20 mouse cellular contexts compared by ENCODE assay signal in genomic region chr9:63356721-63357120, GRCm38 (mm10).
"Had no signal": no experiment of that assay in that cellular context is flagged by ENCODE, and none has a peak within 500 bp of the region (broad histone marks: within the 10 kb centered on the region; RNA-seq: fewer than 3 reads in every experiment).

No protein-coding gene starts in this region.

- H3K4me3 ChIP-seq: lung, embryonic 15.5 days; megakaryocyte, embryonic 14.5 days; midbrain, embryonic 12.5 days; neural tube, embryonic 13.5 days; neural tube, embryonic 15.5 days had no signal

- H3K4me1 ChIP-seq: lung, embryonic 15.5 days; midbrain, embryonic 12.5 days had no signal

- H3K9ac ChIP-seq: liver, postnatal 0 days; lung, embryonic 15.5 days; midbrain, embryonic 12.5 days; neural tube, embryonic 13.5 days; neural tube, embryonic 15.5 days had no signal

- DNase-seq: liver, postnatal 0 days; lung, adult 2 months; lung, postnatal 14 days; lung, postnatal 36 days; midbrain, embryonic 14.5 days; retina, postnatal 1 day; right cerebral cortex, adult 18-20 months; right cerebral cortex, postnatal 25 days; right cerebral cortex, postnatal 4 days; spleen, adult 18-20 months; thymus, adult 18-20 months; thymus, postnatal 14 days; thymus, postnatal 36 days had no signal

- H3K27ac ChIP-seq: lung, embryonic 15.5 days; macrophage; midbrain, embryonic 12.5 days; neural tube, embryonic 13.5 days; neural tube, embryonic 15.5 days had no signal

- H3K36me3 ChIP-seq: lung, embryonic 15.5 days; neural tube, embryonic 15.5 days had no signal

- H3K4me2 ChIP-seq: lung, embryonic 15.5 days; midbrain, embryonic 12.5 days; neural tube, embryonic 13.5 days; neural tube, embryonic 15.5 days had no signal

- ATAC-seq: liver, postnatal 0 days; lung, postnatal 0 days had no signal

- H3K9me3 ChIP-seq: lung, embryonic 15.5 days; megakaryocyte, embryonic 14.5 days; midbrain, embryonic 12.5 days; neural tube, embryonic 13.5 days; neural tube, embryonic 15.5 days had no signal

- H3K27me3 ChIP-seq: lung, embryonic 15.5 days; megakaryocyte, embryonic 14.5 days; midbrain, embryonic 12.5 days; neural tube, embryonic 13.5 days; neural tube, embryonic 15.5 days had no signal
